Mouse (Mus musculus): ENCODE data around the gene Lmtk2. TPM values are rescaled to one million over a fixed set of nuclear protein-coding genes. Genes with fewer than 3 reads are reported as not detected.

Lmtk2 gene
- polyA plus RNA-seq, 1 experiment from 2014 or later = 2.3 TPM

DNA sequence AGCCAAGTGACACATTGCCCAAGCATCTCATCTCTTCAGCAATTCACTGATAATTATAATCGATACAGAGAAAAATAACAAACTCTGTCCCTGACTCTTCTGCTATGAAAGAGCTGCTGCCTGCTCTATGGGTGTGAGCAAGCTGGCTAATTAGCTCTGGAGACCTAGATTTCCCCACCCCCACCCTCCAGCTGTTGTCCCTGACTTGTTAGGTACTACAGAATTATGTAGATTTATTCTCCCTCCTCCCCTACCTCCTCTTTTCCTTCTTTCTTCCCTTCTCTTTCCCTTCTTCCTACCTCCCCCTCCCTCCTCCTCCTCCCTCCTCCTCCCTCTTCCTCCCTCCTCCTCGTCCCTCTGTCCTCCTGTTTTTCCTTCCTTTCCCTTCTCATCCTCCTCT lies 19.4 kb upstream of the Lmtk2 start:
- no peak overlapping the region for H3K9ac ChIP-seq (ENCODE audit: low read depth, low read length)
- H3K4me1 ChIP-seq (ENCODE audit: control insufficient read depth, low read depth, low read length) = no peaks in the 10 kb centered on the region
- H3K9me3 ChIP-seq (replicated peaks; ENCODE audit: control insufficient read depth, low read length) = no peaks in the 10 kb centered on the region
- ATAC-seq (ENCODE audit: low read depth) = no peak
- no peaks in the 10 kb centered on the region for H3K27me3 ChIP-seq (ENCODE audit: control insufficient read depth, insufficient read depth, low read depth, low read length)
- no peak overlapping the region for H3K4me2 ChIP-seq (ENCODE audit: low read depth, low read length)
- 57% methylated on average over 2 of the region's 2 CpGs for WGBS (ENCODE audit: insufficient replicate concordance)
- H3K4me3 ChIP-seq (ENCODE audit: low read depth, low read length) = no peak overlapping the region
- H3K36me3 ChIP-seq (ENCODE audit: control insufficient read depth, insufficient read depth) = no peaks in the 10 kb centered on the region
- H3K27ac ChIP-seq (ENCODE audit: low read length) = no peak overlapping the region

DNA sequence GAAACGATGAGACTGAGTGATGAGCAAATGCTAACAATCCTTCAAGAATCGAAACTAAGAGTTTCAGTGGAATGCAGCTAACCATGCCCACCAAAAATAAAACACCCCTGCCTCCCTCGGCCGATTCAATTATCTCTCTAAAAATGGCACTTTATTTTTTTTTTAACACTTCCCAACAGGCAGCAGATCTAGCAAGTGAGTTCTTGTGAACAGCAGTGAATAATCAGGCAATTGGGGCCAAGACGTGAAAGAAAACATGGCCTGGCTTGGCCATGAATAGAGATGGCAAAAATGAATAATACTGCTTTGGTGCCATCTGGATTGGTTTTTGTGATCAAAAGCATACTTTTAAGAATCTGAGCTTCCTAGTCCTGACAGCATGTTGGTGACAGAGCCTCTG lies 18.2 kb upstream of the Lmtk2 start:
- 74% methylated on average over 5 of the region's 5 CpGs for WGBS (ENCODE audit: insufficient replicate concordance)

DNA sequence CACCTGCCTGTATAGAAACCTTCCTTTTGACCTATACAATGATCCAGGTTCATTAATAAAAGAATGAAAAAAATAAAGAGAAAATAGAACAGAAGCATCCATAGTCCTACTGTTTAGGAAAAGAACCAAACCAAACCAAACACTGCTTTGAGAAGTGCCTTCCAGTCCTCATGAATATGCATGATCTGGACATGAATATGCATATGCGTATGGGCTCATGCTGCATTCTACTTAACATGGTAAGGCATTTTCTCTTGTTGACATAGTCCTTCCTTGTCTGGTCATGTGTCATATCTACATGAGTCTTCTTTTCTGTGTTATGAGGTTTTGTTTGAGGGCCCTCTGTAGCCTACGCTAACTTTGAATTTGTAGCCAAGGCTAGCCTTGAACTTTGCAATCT lies 16.7 kb upstream of the Lmtk2 start:
- WGBS (ENCODE audit: insufficient replicate concordance) = 79% methylated on average over 2 of the region's 2 CpGs
- no peak for ATAC-seq (ENCODE audit: low read depth)

More for the DNA sequence above, 18.2 kb upstream of the Lmtk2 start:
- Histone ChIP-seq H3K9ac (ENCODE audit: low read depth, low read length) (no peak overlapping the region), H3K36me3 (ENCODE audit: control insufficient read depth, insufficient read depth) (no peaks in the 10 kb centered on the region), H3K4me1 (ENCODE audit: control insufficient read depth, low read depth, low read length) (no peaks in the 10 kb centered on the region), H3K4me2 (ENCODE audit: low read depth, low read length) (no peak overlapping the region), H3K27me3 (ENCODE audit: control insufficient read depth, insufficient read depth, low read depth, low read length) (no peaks in the 10 kb centered on the region), H3K9me3 (replicated peaks; ENCODE audit: control insufficient read depth, low read length) (no peaks in the 10 kb centered on the region), H3K4me3 (ENCODE audit: low read depth, low read length) (no peak overlapping the region), H3K27ac (ENCODE audit: low read length) (no peak overlapping the region)
- no peak for ATAC-seq (ENCODE audit: low read depth)

DNA sequence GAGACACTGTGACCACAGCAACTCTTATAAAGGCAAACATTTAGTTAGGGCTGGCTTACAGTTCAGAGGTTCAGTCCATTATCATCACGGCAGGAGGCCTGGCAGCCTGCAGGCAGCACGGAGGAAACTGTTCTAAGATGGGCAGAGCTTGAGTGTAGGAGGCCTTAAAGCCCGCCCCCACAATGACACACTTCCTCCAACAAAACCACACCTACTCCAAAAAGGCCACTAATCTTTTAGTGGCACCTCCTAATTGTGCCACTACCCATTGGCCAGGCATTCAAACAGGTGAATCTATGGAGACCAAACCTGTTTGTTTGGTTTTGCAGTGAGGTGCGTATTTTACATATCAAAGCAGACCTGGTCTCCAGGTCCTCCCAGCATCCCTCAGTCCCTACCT lies 16.0 kb upstream of the Lmtk2 start:
- WGBS (ENCODE audit: insufficient replicate concordance) = 58% methylated on average over 4 of the region's 4 CpGs
- H3K9ac ChIP-seq (ENCODE audit: low read depth, low read length) = no peak overlapping the region
- H3K4me3 ChIP-seq (ENCODE audit: low read depth, low read length) = no peak overlapping the region
- H3K36me3 ChIP-seq (ENCODE audit: control insufficient read depth, insufficient read depth) = no peaks in the 10 kb centered on the region
- no peaks in the 10 kb centered on the region for H3K27me3 ChIP-seq (ENCODE audit: control insufficient read depth, insufficient read depth, low read depth, low read length)
- no peaks in the 10 kb centered on the region for H3K9me3 ChIP-seq (replicated peaks; ENCODE audit: control insufficient read depth, low read length)
- H3K4me2 ChIP-seq (ENCODE audit: low read depth, low read length) = no peak overlapping the region
- no peaks in the 10 kb centered on the region for H3K4me1 ChIP-seq (ENCODE audit: control insufficient read depth, low read depth, low read length)
- no peak overlapping the region for H3K27ac ChIP-seq (ENCODE audit: low read length)
- no peak for ATAC-seq (ENCODE audit: low read depth)

More for the DNA sequence above, 16.7 kb upstream of the Lmtk2 start:
- H3K9me3 ChIP-seq (replicated peaks; ENCODE audit: control insufficient read depth, low read length) = no peaks in the 10 kb centered on the region
- H3K36me3 ChIP-seq (ENCODE audit: control insufficient read depth, insufficient read depth) = no peaks in the 10 kb centered on the region
- no peak overlapping the region for H3K4me2 ChIP-seq (ENCODE audit: low read depth, low read length)
- H3K4me3 ChIP-seq (ENCODE audit: low read depth, low read length) = no peak overlapping the region
- no peaks in the 10 kb centered on the region for H3K4me1 ChIP-seq (ENCODE audit: control insufficient read depth, low read depth, low read length)
- H3K9ac ChIP-seq (ENCODE audit: low read depth, low read length) = no peak overlapping the region
- H3K27me3 ChIP-seq (ENCODE audit: control insufficient read depth, insufficient read depth, low read depth, low read length) = no peaks in the 10 kb centered on the region
- H3K27ac ChIP-seq (ENCODE audit: low read length) = no peak overlapping the region

DNA sequence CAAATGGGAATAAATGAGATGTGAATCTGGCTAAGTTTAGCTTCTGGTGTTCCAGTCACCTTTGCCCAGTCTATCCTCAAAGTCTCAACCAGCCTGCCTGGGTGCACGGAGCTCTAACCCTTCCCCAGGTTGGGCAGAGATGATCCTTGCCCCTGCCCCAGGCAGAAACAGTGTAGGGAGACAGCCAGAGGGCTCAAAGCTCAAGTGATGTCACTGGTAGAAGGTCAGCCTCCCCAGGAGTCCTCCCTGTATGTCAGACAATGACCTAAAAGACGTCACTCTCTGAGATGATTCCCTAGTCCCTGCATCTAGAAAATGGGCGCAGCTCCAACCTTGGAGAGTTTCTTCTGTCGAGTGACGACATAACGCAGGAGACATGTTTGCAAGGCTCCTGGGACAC lies 14.5 kb upstream of the Lmtk2 start:
- H3K27me3 ChIP-seq (ENCODE audit: control insufficient read depth, insufficient read depth, low read depth, low read length) = no peaks in the 10 kb centered on the region
- H3K36me3 ChIP-seq (ENCODE audit: control insufficient read depth, insufficient read depth) = no peaks in the 10 kb centered on the region
- H3K9me3 ChIP-seq (replicated peaks; ENCODE audit: control insufficient read depth, low read length) = no peaks in the 10 kb centered on the region
- no peak for ATAC-seq (ENCODE audit: low read depth)
- H3K9ac ChIP-seq (ENCODE audit: low read depth, low read length) = no peak overlapping the region
- no peak overlapping the region for H3K4me2 ChIP-seq (ENCODE audit: low read depth, low read length)
- H3K27ac ChIP-seq (ENCODE audit: low read length) = no peak overlapping the region
- no peaks in the 10 kb centered on the region for H3K4me1 ChIP-seq (ENCODE audit: control insufficient read depth, low read depth, low read length)
- no peak overlapping the region for H3K4me3 ChIP-seq (ENCODE audit: low read depth, low read length)
- WGBS (ENCODE audit: insufficient replicate concordance) = 57% methylated on average over 6 of the region's 6 CpGs

DNA sequence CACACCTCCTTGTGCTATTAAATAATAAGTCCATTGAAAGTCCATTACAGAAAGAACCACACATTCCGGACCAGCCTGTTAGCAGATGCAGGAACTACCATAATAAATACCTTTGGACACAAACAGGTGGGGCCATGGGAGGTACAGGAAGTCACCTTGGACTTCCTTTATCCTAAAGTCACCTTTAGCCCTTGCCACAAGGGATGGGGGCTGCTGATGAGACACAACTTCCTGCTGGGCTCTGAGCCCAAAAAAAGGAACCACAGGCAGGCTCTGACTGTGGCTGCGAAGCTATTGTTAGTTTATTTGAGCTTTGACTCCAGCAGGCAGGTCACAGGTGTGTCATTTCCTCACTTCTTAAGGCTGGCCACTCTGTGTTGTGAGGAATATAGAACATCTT lies 13.7 kb upstream of the Lmtk2 start:
- WGBS (ENCODE audit: insufficient replicate concordance) = 23% methylated on average over 2 of the region's 2 CpGs
- ATAC-seq (ENCODE audit: low read depth) = no peak

DNA sequence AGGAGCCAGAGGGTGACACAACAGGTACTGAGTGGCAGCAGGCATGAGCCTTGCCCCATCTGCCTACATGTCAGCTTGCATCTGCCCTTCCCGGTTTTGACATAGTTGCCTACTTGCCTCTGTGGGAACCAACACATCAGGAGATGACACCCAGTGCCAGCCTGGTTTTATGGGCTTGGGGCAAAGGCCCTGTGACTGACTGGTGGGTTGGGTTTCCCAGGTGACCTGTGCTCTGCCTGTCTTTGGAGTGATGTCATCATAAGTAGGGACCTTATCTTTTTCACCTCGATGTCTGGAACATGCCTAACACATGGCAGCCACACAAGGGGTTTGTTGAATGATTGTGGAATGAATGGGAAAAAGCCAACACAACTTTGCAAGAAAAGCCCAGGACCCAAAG lies 11.9 kb upstream of the Lmtk2 start:
- Histone ChIP-seq H3K27ac (ENCODE audit: low read length) (no peak overlapping the region), H3K4me1 (ENCODE audit: control insufficient read depth, low read depth, low read length) (no peaks in the 10 kb centered on the region), H3K36me3 (ENCODE audit: control insufficient read depth, insufficient read depth) (no peaks in the 10 kb centered on the region), H3K4me2 (ENCODE audit: low read depth, low read length) (no peak overlapping the region), H3K4me3 (ENCODE audit: low read depth, low read length) (no peak overlapping the region), H3K27me3 (ENCODE audit: control insufficient read depth, insufficient read depth, low read depth, low read length) (no peaks in the 10 kb centered on the region), H3K9ac (ENCODE audit: low read depth, low read length) (no peak overlapping the region), H3K9me3 (replicated peaks; ENCODE audit: control insufficient read depth, low read length) (no peaks in the 10 kb centered on the region)
- ATAC-seq (ENCODE audit: low read depth) = no peak
- 51% methylated on average over 2 of the region's 2 CpGs for whole genome bisulfite sequencing (ENCODE audit: insufficient replicate concordance)

More for the DNA sequence above, 13.7 kb upstream of the Lmtk2 start:
- Histone ChIP-seq H3K9ac (ENCODE audit: low read depth, low read length) (no peak overlapping the region), H3K27me3 (ENCODE audit: control insufficient read depth, insufficient read depth, low read depth, low read length) (no peaks in the 10 kb centered on the region), H3K4me3 (ENCODE audit: low read depth, low read length) (no peak overlapping the region), H3K4me1 (ENCODE audit: control insufficient read depth, low read depth, low read length) (no peaks in the 10 kb centered on the region), H3K4me2 (ENCODE audit: low read depth, low read length) (no peak overlapping the region), H3K27ac (ENCODE audit: low read length) (no peak overlapping the region), H3K9me3 (replicated peaks; ENCODE audit: control insufficient read depth, low read length) (no peaks in the 10 kb centered on the region), H3K36me3 (ENCODE audit: control insufficient read depth, insufficient read depth) (no peaks in the 10 kb centered on the region)

DNA sequence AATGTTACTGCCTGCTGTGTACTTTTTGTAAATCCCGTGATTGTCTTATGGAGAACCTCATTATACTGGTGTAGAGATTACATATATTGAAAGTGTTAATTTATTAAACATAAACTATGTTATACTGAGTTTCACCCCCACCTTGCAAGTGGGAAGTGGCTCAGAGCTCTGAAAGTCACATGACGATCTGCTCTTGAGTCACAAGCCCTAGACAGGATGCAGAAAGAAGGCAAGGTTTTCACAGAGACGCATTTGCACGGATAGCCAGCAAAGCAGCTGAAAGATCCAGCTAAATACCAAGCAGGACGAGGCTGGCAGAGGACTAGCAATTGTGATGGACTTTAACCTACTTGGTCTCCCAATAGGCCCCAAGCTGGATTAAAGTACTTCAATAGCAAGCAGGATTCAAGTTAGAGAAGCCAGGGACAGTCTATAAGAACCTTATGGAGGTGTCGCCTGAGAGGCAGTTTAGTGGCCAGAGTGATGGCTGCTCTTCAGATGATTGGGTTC lies 4.7 kb upstream of the Lmtk2 start:
- H3K4me2 ChIP-seq (ENCODE audit: low read depth, low read length) = no peak overlapping the region
- H3K9ac ChIP-seq (ENCODE audit: low read depth, low read length) = no peak overlapping the region
- 41% methylated on average over 6 of the region's 6 CpGs for WGBS (ENCODE audit: insufficient replicate concordance)
- peaks cover 24% of the 10 kb centered on the region for H3K27me3 ChIP-seq (ENCODE audit: control insufficient read depth, insufficient read depth, low read depth, low read length)
- no peak for ATAC-seq (ENCODE audit: low read depth)
- H3K4me3 ChIP-seq (ENCODE audit: low read depth, low read length) = no peak overlapping the region
- no peaks in the 10 kb centered on the region for H3K4me1 ChIP-seq (ENCODE audit: control insufficient read depth, low read depth, low read length)
- no peak overlapping the region for H3K27ac ChIP-seq (ENCODE audit: low read length)
- no peaks in the 10 kb centered on the region for H3K36me3 ChIP-seq (ENCODE audit: control insufficient read depth, insufficient read depth)
- H3K9me3 ChIP-seq (replicated peaks; ENCODE audit: control insufficient read depth, low read length) = no peaks in the 10 kb centered on the region

DNA sequence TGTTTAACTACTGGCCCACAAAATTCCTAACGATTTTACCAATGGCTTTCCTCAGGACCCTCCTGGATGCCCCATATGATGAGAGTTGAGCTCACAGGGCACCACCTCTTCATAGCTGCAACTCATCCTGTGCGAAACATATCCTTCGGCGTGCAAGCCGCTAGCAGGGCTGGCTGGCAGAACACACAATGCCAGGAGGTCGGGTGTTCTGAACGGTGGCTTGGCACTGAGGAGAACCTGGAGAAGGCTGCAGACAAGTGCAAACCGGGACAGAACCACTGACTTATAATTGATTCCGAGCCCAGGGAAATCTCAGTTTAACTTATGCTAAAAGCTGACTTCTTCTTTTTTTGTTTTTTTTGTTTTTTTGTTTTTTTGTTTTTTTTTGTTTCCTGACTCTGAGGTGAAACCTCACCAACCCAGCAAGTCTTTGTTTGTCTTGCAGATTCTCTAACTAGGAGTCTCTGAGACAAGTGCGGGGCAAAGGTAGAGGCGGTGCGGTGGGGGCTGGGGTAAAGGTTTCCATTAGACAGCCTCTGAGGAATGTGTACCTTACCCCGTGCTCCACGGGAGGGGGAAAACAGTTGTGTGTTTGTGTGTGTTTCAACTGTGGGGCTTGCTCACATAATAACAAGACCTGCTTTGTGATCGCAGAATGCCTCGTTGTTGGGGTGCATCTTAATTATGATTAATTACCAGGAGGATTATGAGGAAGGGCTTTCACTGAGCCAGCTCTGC lies 2.2 kb upstream of the Lmtk2 start:
- no peak overlapping the region for H3K9ac ChIP-seq (ENCODE audit: low read depth, low read length)

More for the DNA sequence above, 2.2 kb upstream of the Lmtk2 start:
- Histone ChIP-seq H3K27ac (ENCODE audit: low read length) (no peak overlapping the region), H3K4me1 (ENCODE audit: control insufficient read depth, low read depth, low read length) (peaks cover 11% of the 10 kb centered on the region), H3K36me3 (ENCODE audit: control insufficient read depth, insufficient read depth) (no peaks in the 10 kb centered on the region), H3K4me3 (ENCODE audit: low read depth, low read length) (no peak overlapping the region), H3K9me3 (replicated peaks; ENCODE audit: control insufficient read depth, low read length) (no peaks in the 10 kb centered on the region), H3K27me3 (ENCODE audit: control insufficient read depth, insufficient read depth, low read depth, low read length) (peaks cover 24% of the 10 kb centered on the region), H3K4me2 (ENCODE audit: low read depth, low read length) (no peak overlapping the region)
- ATAC-seq (ENCODE audit: low read depth) = no peak
- 51% methylated on average over 16 of the region's 16 CpGs for WGBS (ENCODE audit: insufficient replicate concordance)

Data from liver, embryonic 16.5 days (tissue).